Mouse (Mus musculus) gastrocnemius, adult 2 months (tissue): ENCODE results near the gene Zbtb16. TPM values are rescaled to one million over a fixed set of nuclear protein-coding genes. Genes with fewer than 3 reads are reported as not detected.

Source experiments
- DNase-seq: peaks from one replicate; pipeline ENCODE4 v3.0.0; 2022
- H3K27ac ChIP-seq: fragments of 200-600 bp; 2 replicates; pipeline ENCODE4 v1.8.1; 2022; ENCODE audit warnings: mild to moderate bottlenecking
- H3K4me3 ChIP-seq: fragments of 200-600 bp; 2 replicates; pipeline ENCODE4 v1.8.1; 2022; ENCODE audit warnings: mild to moderate bottlenecking, moderate library complexity
- CTCF ChIP-seq: fragments of 200-600 bp; IDR thresholded peaks from 2 replicates; pipeline ENCODE4 v1.8.1; 2022; ENCODE audit warnings: antibody characterized with exemption, mild to moderate bottlenecking, moderate library complexity
- intact Hi-C: fragments of 180-260 bp; cut with DNase I; formaldehyde crosslinking; loops from one replicate; pipeline ENCODE4 v1.15.1; 2025
- total RNA-seq, 2 experiments: library from RNA; stranded (reverse); gene quantifications; 2 replicates each; pipeline ENCODE4 v1.2.3; 2021

The Zbtb16 gene
- total RNA-seq, 2 experiments from 2014 or later, result 163 to 166 TPM

DNA sequence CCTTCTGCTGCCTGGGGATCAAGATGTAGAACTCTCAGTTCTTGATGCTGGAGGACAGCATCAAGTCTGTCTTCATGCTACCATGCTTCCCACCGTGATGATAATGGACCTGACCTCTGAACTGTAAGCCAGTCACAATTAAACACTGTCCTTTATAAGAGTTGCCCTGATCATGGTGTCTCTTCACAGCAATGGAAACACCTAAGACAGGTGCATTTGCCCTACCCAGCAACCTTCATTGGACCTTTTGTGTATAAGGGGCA is 146.4 kb downstream of the Zbtb16 start:
- no peak for TF ChIP-seq CTCF
- Histone ChIP-seq H3K4me3 (no peak overlapping the region), H3K27ac (peak overlapping the region; percentile 41; the same call in 1 of the 2 replicates)
- DNase-seq, result no peak
- intact Hi-C loops, result no loop called here

DNA sequence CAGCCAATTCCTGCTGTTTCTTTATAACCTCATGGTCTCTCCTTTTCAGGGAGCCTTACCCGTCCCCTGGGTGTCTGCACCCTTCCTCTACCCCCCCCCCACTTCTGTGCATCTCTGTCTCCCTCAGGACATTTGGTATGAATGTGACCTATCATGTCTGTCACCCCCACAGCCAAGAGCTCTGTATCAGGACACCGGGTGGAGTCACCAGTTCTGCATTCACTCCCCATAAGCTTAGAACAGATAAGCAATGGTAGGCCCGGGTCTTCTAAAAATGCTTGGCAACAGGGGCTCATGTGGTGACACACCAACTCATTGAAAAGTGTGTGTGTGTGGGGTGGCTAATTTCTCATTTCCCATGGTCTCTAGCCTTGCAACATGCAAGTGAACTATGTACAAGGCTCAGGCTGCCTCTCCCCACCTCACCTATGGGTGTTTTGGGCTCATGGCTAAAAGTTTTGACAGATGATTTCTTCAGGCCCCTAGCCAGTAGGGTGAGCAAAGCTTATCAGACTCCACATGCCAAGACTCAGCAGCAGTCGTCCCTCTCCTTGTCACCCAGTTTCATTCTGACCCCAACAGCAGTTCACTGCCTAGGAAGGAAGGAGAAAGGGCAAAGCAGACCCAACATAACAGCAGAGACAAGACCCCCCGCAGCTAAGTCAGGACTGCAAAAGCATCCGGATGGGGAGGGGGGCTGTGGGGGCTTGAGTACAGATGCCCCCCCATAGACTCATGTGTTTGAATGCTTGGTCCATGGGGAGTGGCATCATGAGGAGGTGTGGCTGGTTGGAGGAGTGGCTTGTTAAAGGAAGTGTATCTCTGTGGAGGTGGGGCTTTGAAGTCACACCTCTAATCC is 146.9 kb downstream of the Zbtb16 start:
- intact Hi-C loops, result no loop called here
- no peak overlapping the region for H3K4me3 ChIP-seq
- no peak for TF ChIP-seq CTCF
- DNase-seq, result no peak
- H3K27ac ChIP-seq, result 0 out of 2 replicates have a peak overlapping the region, but pooled peaks have one; percentile 46

DNA sequence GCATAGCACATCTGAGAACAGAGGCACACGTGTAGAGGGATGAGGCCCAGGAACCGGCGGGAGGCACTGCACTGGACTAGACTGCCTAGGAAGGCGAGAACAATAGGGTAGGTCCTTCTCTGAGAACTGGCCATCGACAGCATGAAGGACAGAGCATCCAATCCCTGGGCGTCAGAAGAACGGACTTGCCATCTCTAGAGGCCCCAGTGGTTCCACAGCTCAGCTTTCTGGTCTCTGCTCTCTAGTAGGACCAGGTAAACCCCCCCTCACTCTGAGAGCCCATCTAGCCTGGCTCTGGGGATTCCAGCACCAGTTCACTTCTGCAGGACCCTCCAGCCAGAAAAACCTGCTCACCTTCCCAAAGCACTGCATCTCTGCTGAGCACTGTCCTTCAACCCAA is 148.1 kb downstream of the Zbtb16 start:
- intact Hi-C loops, result no loop called here
- no peak for DNase-seq
- Histone ChIP-seq H3K27ac (peak overlapping the region; percentile 32; the same call in 1 of the 2 replicates), H3K4me3 (no peak overlapping the region)
- no peak for TF ChIP-seq CTCF

DNA sequence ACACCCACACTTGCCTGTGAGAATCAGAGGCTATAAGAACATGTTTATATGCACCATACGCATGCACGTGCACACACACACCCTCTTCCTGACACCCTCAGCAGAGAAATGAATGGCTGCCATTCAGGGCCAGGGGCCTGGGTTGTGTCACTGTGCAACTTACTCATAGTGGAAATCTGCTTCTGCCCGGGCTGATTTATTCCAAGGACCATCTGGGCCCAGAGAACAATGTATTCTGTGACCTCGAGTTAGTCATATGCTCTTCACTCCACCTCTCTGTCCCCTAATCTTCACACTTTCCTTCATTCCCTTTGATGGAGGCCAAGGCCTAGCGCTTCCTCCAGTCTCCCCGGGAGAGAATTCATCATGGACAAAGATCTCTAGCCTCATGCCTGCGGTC is 150.3 kb downstream of the Zbtb16 start:
- intact Hi-C loops, result no loop called here
- DNase-seq, result no peak
- no peak for TF ChIP-seq CTCF
- Histone ChIP-seq H3K4me3 (no peak overlapping the region), H3K27ac (no peak overlapping the region)

DNA sequence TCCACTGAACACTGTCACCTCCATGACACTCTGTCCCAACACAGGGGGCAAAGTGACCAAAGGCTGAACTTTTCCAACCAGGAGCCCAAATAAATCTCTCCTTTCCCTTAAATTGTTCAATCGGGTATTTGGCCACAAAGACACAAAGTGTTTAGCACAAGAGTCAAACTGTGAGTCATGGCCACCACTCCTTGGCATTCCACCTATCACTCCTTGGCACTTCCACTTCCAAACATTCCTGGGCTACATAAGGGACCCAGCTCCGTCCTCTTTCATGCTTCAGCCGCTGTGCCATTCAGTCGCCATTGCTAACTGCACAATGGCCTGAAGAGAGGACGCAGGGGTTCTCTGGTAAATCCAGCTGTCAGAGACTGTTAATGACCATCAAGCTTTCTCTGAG is 151.9 kb downstream of the Zbtb16 start:
- TF ChIP-seq CTCF, result no peak
- Histone ChIP-seq H3K27ac (no peak overlapping the region), H3K4me3 (no peak overlapping the region)
- DNase-seq, result no peak
- intact Hi-C loops, result no loop called here

DNA sequence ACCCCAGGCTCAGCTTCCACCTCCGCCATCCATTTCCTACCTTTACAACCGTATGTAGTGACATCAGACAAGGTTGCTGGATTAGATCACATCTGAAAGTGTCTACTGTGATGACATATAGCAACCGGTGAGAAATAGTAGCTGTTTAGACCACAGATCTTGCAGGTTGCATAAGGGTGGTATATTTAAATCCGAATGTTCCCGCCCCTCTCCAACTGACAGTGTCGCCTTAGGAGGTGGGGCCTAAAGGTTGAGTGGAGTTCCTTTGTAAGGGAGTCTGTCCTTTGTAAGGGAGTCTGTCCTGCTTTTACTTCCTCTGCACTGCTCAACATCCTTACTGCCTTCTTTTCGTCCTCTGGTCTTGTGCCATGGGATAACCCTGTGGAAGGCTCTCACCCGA is 154.8 kb downstream of the Zbtb16 start:
- H3K4me3 ChIP-seq, result no peak overlapping the region

DNA sequence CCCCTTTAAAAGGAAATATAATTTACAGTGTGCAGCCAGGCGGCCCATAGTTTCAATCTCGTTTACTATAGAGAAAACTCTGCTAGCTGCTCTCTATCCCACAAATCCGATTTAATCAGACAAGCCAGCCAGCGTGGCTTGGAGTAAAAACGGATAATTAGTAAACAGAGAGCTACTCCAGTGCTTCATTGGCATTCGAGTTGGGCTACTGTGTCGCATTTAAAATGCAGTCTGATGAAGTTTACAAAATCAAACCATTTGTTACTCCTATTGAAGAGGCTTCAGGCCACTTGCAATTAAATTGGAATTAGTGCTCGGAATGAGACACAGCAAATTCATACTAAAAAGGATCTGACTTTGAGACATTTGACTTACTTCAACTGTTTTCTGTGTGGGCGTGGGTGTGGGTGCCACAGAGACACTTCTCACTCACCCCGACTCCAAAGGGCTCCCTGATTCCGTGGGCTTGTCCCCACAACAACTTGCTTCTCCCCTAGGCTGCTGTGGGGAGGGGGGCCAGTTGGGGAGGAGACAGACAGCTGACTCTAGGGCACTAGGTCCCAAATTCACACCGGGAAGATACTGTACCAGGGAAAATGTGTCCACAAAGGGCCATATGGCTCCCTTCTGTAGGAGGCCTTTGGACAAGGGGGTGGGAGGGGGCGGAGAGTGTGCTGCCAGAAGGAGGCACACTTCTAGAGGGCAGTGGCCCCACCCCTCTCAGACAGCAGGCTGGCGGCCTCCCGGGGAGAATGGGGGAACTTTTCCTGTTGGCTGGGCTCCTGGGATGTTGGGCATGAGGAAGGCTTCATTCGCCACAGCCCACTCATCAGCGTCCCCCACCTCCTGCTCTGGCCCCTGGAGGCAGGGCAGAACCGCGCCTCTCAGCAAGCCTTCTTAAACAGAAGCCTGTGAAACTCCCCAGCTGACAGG is 157.3 kb downstream of the Zbtb16 start:
- peak overlapping the region; percentile 9; the same call in 1 of the 2 replicates for H3K4me3 ChIP-seq
- TF ChIP-seq CTCF, result no peak
- intact Hi-C loops, result no loop called here
- peak; percentile 46 for DNase-seq
- peak overlapping the region; percentile 41 for H3K27ac ChIP-seq

More for the DNA sequence above, 154.8 kb downstream of the Zbtb16 start:
- DNase-seq, result no peak
- intact Hi-C loops, result no loop called here
- H3K27ac ChIP-seq, result no peak overlapping the region
- no peak for TF ChIP-seq CTCF

DNA sequence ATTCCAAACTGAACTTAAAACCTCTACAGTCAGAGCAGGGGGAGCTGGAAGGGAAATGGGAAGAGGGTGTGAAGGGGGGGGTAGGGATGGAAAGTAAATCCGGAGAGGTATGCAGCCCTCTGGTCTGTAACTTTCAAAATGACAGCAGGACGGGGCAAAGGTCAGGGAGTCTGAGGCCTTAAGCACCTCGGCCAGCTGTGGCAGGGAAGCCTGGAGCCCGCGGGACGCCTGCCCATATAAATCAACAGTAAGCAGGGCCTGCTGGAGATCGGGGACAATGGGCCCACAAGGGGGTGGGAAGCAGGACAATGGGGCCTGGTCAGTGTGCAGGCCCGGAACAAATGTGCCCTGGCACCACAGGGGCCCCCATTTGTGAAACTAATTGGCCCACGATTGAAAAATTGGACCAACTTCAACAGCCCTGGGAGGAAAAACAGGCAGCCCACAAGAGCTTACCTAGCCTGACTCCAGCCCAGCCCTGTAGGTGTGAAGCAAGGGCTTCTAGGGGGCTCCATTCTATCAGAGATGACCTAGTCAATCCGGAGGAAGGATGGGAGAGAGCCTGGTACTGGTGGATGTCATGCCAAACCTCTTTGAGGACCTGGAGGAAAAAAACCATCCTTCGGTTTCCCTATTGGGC is 160.8 kb downstream of the Zbtb16 start:
- intact Hi-C loops, result no loop called here
- peak; percentile 78 for DNase-seq
- Histone ChIP-seq H3K4me3 (peak overlapping the region; percentile 42), H3K27ac (peak overlapping the region; percentile 90)
- no peak for TF ChIP-seq CTCF

DNA sequence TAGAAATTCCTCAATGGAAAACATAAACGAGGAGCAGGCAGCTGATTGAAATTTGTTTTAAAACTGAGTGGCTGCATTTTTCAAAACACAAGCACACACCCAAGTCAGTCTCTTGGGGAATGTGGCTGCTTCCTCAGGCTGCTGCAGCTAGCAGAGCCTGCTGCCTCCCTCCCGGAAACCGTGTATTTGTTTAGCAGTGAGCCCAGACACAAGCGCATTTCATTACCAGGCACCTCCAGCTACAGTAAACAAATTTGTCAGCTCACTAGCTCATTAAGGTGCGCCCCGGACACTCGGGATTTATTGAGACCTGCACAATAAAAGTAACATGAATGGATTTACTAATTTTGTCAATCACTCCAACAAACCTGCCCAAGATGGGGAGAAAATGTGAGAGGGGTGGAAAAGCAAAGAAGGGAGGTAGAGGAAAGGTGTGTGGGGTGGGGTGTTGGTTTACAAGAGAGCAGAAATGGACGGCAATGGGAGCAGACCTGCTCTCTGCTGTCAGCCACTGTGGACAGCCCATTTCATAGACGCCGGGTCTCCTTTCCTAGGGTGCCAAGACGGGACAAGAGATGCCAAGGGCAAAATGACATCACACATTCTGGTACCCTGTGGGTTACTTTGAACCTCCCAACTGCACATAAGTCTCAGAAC is 161.5 kb downstream of the Zbtb16 start:
- DNase-seq, result peak; percentile 52
- H3K27ac ChIP-seq, result peak overlapping the region; percentile 90

DNA sequence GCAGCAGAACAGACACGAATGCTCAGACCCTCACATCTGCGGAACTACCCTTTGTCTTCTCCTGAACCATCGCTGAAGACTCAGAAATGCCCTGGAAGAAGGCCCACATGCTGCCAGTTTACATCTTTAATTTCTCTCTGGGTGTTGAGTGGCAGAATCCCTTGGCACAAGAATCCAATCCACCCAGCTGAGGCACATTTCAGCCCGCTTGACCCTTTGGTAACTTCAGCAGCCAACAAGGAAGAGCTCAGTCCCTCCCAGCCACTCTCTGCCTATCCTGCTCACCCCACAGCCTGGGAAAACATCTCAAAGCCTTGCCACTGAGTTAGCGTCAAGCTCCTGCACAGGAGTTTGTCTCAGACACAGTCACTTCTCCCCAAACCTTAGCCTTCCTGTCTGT is 162.2 kb downstream of the Zbtb16 start:
- TF ChIP-seq CTCF, result no peak
- Histone ChIP-seq H3K4me3 (peak overlapping the region; percentile 42), H3K27ac (peak overlapping the region; percentile 90)
- intact Hi-C loops, result no loop called here
- DNase-seq, result peak; percentile 41

More for the DNA sequence above, 161.5 kb downstream of the Zbtb16 start:
- intact Hi-C loops, result no loop called here
- peak overlapping the region; percentile 42 for H3K4me3 ChIP-seq
- TF ChIP-seq CTCF, result no peak

DNA sequence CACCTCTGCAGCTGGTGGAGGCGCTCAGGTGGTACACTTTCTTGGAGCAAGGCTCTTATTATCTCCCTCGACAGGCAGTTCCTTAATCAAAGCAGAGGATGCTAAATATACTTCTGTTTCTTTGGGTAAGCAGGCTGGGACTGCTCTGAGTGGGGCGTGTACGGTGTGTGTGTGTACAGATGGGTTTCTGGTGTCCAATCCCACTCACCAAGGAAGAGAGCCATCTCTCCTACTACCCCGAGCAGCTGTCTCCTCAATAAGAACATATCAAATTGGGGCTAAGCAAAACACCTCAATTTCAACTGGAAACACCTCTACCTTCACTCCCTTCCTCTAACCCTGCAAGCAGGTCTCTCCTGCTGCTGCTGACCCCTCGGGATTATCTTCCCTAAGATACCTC is 162.8 kb downstream of the Zbtb16 start:
- no peak for TF ChIP-seq CTCF
- Histone ChIP-seq H3K4me3 (no peak overlapping the region), H3K27ac (peak overlapping the region; percentile 90)
- DNase-seq, result no peak
- intact Hi-C loops, result no loop called here

DNA sequence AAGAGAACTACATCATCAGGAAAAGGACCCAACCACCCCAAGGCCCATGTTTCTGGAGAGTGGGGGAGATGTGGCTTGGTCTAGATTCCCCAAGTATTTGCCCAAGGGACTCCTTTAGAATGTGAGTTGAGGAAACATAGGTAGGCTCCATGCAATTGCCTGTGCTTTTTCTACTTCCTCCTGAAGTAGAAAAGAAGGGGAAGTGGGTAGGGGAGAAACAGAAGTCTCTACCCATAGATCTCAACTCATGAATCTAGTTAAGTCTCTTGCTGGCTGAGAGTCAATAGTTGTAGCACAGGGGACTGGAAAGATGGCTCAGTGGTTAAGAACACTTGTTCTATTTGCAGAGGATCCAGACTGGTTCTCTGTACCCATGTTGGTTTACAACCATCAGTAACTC is 164.2 kb downstream of the Zbtb16 start:
- intact Hi-C loops, result no loop called here
- H3K27ac ChIP-seq, result no peak overlapping the region
- no peak overlapping the region for H3K4me3 ChIP-seq
- DNase-seq, result no peak
- TF ChIP-seq CTCF, result no peak
